Mouse (Mus musculus) yolk sac, embryonic 10.5 days (tissue): ENCODE results near the gene Npc2.
A peak's percentile ranks its signal among the peaks of the same experiment; 100 is the strongest.

Experiments
- DNase-seq: peaks from one replicate; pipeline ENCODE4 v3.0.0-alpha.2; 2017; ENCODE audit warnings: low spot score

Gene Npc2

GRCm38 (mm10) chr12:84784604-84785381 lies 11.8 kb upstream of the Npc2 start:
- peak; percentile 79 for DNase-seq

GRCm38 (mm10) chr12:84776229-84776628 lies 3.3 kb upstream of the Npc2 start:
- DNase-seq = no peak

- DNase-seq = no peak
Measured at GRCm38 (mm10) chr12:84774376-84774775, 1.4 kb upstream of the Npc2 start.

DNA sequence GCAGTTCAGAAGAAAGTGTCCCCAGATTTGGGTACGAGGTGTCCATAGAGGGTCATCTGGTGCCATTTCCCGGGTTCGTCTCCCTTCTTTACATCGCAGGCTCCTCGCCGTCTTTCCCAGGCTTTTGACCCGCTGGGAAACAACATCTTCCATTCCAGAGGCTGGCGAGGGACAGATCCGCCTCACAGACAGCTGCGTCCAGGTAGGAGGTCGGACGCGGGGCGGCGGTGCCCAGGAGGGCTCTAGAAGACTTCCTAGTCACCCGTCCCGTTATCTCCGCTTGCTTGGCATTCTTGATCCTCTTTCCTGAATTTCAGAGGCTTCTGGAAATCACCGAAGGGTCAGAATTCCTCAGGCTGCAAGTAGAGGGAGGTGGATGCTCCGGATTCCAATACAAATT lies 524 bp upstream of the Npc2 start:
- DNase-seq = no peak

GRCm38 (mm10) chr12:84771981-84772520 lies 901 bp downstream of the Npc2 start:
- no peak for DNase-seq

- peak; percentile 68 for DNase-seq
Measured at GRCm38 (mm10) chr12:84769624-84770023, 3.3 kb downstream of the Npc2 start.

- no peak for DNase-seq
Measured at GRCm38 (mm10) chr12:84767510-84767909, 5.4 kb downstream of the Npc2 start.

GRCm38 (mm10) chr12:84766113-84766735 lies 6.7 kb downstream of the Npc2 start:
- no peak for DNase-seq

GRCm38 (mm10) chr12:84765506-84765905 lies 7.4 kb downstream of the Npc2 start:
- no peak for DNase-seq

- no peak for DNase-seq
Measured at GRCm38 (mm10) chr12:84764756-84765155, 8.2 kb downstream of the Npc2 start.

GRCm38 (mm10) chr12:84763577-84764218 lies 9.3 kb downstream of the Npc2 start:
- no peak for DNase-seq

DNA sequence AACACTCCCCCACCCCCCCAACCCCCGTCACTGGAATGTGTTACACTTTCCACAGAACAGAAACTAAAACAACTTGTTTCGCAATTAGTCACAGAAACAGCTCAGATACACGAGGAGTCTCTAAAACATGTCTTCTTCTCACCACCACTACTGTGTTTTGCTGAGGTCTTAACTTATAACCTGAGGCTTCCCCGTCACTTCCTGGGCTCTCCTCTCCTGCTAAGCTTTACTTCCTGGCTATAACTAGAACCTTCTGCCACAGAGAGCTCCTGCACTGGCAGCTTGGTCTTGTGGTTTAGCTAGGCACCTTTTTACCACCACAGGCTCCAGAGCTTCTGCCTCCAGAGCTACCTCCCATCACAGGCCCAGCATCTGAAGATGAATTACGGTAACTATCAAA lies 10.4 kb downstream of the Npc2 start:
- DNase-seq = no peak

DNA sequence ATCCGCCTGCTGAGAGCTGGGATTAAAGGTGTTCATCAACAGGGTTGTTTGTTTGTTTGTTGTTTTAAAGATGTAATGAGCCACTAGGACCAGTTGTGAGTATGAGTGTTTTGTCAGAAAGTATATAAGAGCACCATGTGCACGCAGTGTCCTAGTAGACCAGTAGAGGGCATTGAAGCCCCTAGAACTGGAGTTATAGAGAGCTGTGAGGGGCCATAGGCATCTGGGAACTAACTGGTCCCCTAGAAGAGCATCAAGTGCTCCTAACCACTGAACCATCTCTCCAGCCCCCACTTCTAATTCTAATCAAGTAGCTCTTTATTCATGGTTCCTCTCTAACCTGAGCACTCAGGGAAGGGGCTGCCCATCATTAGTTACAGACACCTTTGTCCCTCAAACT lies 13.9 kb downstream of the Npc2 start:
- no peak for DNase-seq

DNA sequence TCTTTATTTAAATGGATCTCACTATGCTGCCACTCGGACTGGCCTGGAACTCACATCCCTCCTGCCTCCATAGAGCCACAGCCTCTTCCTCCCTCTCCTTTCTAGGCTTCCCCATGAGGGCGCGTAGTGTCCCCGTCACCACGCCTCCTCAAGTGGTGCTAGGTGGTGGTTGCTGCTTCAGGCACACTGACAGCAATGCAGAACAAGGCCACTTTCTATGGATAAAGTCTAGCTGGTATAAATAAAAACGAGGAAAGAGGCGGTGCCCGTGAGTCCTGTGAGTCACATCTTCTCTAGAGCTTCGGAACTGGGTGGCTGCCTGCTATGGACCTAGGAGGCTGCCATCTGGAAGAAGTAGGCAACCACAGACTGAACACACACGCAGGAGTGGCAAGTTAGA lies 16.9 kb downstream of the Npc2 start:
- no peak for DNase-seq

DNA sequence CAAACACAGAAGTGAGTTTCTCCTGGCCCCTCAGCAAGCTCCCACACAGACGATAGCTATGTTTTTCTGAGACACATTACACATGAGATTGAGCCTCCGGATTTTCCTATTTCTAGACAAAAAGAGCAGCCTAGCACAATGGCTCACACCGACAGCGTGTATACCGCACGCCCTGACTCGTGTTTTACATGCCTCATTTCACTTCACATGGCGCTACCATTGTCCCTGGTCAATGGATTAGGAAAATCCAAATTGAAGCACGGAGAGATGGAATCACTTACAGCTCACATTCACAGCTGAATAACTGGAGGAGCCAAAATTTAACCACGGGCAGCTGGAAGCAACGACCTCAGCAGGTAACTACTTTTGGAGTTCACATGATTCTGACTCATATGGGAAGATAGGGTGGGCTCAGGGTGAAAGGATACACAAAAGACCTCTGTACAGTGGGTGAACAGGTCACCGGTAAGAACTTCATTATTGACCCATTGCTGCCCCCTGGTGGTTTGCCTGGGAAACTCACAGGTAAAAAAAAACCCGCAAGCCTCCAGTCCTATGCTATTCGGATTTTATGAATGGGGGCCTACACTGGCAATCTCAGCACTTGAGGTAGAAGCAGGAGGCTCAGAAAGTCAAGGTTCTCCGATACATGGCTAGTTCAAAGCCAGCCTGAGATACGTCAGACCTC lies 17.8 kb downstream of the Npc2 start:
- peak; percentile 49 for DNase-seq

DNA sequence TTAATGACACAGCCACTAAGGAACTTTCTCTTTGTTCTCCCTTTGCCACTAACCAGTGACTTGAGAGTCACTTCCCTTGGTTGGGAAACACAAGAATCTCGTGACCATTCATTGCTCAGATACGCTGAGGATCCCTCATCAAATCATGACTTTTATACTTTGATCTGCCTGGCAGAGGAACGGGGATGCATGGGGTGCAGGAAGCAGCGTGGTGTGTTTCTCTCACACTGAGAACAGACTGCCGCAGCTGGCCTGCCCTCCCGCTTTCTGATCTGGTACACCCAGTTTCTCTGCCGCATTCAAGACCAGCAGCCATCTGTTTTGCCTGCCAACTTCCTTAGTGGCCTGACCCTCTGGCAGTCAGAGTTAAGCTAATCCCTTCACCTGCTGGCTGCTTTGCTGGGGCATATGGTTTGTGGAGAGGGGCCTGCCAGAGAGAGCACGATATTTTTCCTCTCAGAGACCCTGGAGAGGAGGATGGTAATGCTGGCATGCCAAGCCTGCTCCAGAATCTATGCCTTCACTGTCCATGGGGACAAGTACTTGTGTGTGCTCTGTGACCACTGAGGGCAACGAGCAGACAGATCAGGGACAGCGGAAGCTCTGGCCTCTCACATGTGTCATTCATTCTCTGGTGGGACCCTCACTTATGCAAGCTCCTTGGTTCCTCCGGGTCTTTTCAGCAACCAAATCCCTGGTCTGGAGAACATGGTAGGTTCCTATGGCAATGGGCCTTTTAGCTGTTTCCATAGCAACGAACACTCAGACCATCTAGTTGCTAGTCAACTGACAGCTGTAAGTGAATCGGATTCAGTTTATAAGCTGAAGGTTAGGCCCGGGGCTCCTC lies 20.6 kb downstream of the Npc2 start:
- no peak for DNase-seq

- no peak for DNase-seq
Measured at GRCm38 (mm10) chr12:84750661-84751060, 22.3 kb downstream of the Npc2 start.

DNA sequence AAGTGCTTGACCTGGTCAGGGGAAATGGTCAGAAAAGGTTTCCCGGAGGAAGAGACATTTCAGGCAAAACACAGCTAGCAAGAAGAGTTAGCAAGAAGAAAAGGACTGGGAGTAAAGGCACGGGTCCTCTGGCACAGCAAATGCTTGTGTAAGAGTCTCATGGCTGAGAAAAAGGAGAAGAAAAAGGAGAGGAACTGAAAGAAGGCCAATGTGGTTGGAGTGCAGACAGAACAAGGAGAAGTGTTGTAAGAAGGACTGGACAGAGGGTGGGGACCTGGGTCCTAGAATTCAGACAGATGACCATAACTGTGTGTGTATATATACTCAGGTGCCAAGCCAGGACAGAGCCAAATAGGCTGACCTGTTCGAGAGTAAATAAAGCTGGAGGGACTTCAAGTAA lies 24.8 kb downstream of the Npc2 start:
- no peak for DNase-seq

DNA sequence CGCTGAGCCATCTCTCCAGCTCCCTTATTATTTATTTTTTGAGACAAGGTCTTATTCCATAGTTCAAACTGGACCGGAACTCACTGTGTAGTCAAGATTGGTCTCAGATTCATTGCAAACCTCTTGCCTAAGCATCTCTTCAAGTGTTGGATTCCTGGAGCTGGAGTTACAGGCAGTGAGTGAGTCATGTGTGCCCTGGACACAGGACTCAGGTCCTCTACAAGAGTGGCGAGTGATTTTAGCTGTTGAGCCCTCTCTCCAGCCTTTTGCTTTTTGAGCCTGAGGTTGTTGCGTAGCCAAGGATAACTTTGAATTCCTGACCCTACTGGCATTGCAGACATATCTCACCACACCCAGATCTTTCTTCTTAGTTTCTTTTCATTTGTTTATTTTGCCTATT lies 27.3 kb downstream of the Npc2 start:
- no peak for DNase-seq

DNA sequence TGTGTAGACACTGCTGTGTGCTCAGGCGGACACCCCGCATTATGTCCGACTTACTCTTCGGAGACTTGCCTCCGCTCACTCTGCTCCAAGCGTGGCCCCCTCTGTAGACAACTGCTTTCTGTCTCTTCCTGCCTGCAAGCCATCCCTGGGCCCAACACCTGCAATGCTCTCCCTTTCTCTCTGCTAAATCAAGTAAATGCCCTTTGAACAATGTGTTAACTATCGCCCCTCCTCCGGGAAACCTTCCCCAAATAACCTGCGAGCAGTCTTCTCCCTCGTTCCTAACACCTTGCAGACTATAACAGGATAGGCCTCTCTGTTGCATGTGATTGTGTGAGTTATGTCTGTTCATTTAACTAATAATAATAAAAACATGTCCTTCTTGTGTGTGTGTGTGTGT lies 29.5 kb downstream of the Npc2 start:
- no peak for DNase-seq

DNA sequence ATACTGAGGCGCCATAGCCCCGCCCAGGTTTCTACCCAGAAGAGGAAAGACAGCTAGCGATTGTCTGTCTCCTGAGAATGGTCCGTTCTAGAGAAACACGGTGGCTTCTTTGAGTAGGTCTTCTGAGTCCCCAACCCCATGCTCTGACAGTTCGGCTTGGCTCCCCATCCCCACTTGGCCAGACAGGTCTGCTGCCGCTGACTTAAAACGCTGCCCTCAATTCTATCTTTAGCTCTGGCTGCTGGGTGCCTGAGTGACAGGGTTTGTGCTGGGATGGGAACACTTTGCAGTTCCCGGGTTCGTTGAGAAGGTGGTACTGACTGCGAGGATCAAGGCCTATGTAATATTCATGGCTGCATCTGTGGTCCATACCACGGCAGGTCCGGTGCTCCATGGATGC lies 39.6 kb downstream of the Npc2 start:
- DNase-seq = no peak

- no peak for DNase-seq
Measured at GRCm38 (mm10) chr12:84728421-84728820, 44.5 kb downstream of the Npc2 start.
